Mouse (Mus musculus): ENCODE data around the gene Slc2a1.
A peak's percentile ranks its signal among the peaks of the same experiment; 100 is the strongest.

GRCm38 (mm10) chr4:119104847-119105246 lies 3.7 kb upstream of the Slc2a1 start:
- TF ChIP-seq POLR2A (IDR thresholded peaks at IDR 0.05; ENCODE audit: low read depth, low read length) (no peak), CTCF (conservative IDR thresholded peaks at IDR 0.05 in 1 of 2, IDR thresholded peaks at IDR 0.05 in 1 of 2; ENCODE audit: low read depth in 2 of 2, low read length in 2 of 2) (no peak), CHD2 (IDR thresholded peaks at IDR 0.05; ENCODE audit: low read length) (no peak), BHLHE40 (IDR thresholded peaks at IDR 0.05; ENCODE audit: low read depth, low read length) (no peak; the same call in 1 of the 2 replicates), EP300 (IDR thresholded peaks at IDR 0.05; ENCODE audit: low read length) (no peak), ETS1 (conservative IDR thresholded peaks at IDR 0.05; ENCODE audit: low read depth, low read length) (peak; percentile 73), ZMIZ1 (IDR thresholded peaks at IDR 0.05; ENCODE audit: low read depth, low read length) (no peak), USF2 (conservative IDR thresholded peaks at IDR 0.05; ENCODE audit: low read depth, low read length) (no peak), HCFC1 (IDR thresholded peaks at IDR 0.05; ENCODE audit: low read depth, low read length) (peak; percentile 17; the same call in 1 of the 2 replicates), ZKSCAN1 (IDR thresholded peaks at IDR 0.05; ENCODE audit: borderline replicate concordance, low read depth, low read length) (no peak), JUN (IDR thresholded peaks at IDR 0.05; ENCODE audit: insufficient read depth, low read depth, low read length) (no peak), NRF1 (IDR thresholded peaks at IDR 0.05; ENCODE audit: low read depth, low read length) (no peak)

All from CH12.LX (cell line).